Mouse (Mus musculus) adrenal gland, adult 2 months (tissue): Measurements from ENCODE around the gene Gm28230. TPM values are rescaled to one million over a fixed set of nuclear protein-coding genes. Genes with fewer than 3 reads are reported as not detected.

Experiments
- DNase-seq: peaks from one replicate; pipeline ENCODE4 v3.0.0; 2021
- polyA plus RNA-seq: library from polyadenylated mRNA; depleted of rRNA; stranded (reverse); fragments of >200 nt; gene quantifications from 2 replicates; pipeline ENCODE4 v1.2.3, GENCODE M21; 2012
- total RNA-seq, 2 experiments: library from RNA; stranded (reverse); gene quantifications; 2 replicates each; pipeline ENCODE4 v1.2.3; 2021

The Gm28230 gene
- total and polyA plus RNA-seq, 3 experiments = 1.3 to 2.5 (median 1.3) TPM

DNA sequence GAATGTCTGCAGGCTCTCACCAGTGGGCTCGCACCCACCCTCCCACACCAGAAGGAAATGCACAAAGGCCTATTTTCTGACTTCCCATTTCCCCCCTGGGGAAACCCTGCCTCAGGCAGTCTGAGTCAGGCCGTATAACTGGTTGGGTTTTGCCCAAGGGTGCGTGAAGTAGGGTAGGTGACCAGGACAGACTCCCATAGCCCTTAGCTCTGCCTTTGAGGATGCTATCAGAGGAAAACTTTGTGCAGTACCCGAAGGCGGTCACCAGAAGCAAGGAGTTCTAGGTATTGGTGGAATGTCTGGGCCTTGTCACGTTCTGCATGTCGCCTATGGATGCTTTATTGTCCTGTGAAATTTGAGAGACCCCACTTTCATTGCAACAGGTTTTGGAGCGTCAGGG, 3.6 kb upstream of the Gm28230 start:
- DNase-seq = no peak

DNA sequence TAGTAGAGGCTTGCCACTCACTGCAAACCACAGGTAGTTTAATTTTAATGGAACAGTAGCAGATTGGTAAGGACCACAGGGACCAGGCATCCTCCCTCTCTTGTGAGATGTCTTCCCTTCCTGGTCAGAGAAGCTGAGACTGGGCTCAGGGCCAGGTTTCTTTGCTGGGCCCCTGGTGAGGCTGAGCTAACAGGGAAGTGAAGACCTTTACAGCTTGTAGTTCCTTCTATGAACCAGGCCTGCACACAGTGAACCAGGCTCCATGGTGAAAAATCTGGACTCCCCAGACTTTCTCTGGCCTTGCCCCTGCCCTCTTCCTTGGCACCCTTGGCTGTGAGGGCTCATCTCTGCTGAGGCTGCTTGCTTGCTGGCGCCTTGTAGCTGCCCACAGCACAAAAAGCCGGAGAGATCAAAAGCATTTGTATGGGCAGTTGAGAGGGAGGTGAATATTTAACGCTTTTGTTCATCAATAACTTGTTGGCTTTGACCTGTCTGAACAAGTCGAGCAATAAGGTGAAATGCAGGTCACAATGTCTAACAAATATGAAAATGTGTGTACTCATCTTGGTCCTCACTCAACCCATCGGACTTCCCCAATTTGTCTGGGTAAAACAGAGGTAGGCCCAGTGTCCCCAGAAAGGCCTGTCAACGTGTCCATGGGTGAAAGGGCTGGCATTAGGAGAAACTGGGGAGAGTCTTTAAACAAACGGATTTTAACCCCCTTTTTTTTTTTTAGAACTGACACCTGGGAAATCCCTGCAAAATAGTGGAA, 2.1 kb upstream of the Gm28230 start:
- no peak for DNase-seq

DNA sequence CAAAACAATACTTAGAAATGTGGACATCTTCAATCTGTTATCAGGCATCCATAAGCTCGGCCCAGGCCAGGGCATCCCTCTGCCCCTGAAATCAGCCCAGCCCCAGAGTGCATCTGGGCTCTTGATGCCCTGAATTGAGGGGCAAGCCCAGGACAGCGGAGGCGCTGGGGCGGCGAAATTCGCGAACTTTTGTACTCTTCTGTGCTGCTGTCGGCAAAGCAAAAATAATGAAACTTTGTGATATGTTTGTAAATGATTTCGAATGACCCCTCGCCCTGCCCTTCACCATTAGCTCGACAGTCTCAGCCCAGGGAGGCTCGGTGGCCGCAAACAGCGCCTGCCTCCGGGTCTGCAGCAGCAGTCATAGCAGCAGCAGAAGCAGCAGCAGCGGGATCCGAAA, 1.4 kb upstream of the Gm28230 start:
- peak; percentile 1 for DNase-seq

DNA sequence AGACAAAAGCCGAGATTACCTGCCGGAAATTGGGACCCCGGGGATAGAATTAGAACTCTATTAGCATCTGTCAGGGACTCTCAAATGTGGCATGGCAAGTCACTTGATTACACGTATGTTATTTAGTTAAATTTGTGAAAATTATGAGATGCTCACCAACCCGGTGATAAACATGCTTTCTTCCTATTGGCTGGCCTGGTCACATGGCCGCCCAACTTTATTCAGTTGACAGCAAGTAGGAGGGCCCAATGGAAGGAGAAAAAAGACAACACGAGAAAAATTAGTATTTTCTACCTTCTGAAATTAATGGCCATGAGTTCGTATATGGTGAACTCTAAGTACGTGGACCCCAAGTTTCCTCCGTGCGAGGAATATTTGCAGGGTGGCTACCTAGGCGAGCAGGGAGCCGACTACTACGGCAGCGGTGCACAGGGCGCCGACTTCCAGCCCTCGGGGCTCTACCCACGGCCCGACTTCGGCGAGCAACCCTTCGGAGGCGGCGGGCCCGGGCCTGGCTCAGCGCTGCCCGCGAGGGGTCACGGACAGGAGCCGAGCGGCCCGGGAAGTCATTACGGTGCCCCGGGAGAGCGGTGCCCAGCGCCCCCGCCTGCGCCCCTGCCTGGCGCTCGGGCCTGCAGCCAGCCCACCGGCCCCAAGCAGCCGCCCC, 578 bp downstream of the Gm28230 start:
- no peak for DNase-seq

DNA sequence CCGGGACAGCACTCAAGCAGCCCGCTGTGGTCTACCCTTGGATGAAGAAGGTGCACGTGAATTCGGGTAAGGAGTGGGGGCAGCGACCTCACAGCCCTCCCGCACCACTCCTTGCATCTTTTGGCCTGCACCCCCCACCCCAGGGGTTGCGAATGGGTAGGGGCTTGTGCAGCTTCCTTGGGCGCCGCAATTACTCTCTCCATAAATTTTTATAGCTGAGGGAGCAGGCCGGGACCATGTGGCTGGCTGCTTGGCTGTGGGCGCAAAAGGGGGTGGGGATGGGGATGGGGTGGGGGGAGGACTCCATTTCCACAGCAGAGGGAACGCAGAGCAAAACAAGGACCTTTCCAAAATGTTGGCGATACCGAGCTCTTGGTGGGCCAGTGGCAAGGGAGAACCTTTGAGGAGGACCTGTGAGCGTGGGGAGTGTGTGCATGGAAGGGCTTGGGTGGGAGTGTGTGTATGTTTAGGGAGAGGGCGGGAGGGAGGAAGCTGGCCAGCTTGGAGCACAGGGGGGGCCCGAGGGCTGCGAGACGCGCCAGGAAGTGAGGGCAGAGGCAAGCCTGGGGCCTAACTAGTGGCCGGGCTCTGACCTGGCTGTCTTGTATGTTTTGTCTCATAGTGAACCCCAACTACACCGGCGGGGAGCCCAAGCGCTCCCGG, 1.2 kb downstream of the Gm28230 start:
- no peak for DNase-seq

DNA sequence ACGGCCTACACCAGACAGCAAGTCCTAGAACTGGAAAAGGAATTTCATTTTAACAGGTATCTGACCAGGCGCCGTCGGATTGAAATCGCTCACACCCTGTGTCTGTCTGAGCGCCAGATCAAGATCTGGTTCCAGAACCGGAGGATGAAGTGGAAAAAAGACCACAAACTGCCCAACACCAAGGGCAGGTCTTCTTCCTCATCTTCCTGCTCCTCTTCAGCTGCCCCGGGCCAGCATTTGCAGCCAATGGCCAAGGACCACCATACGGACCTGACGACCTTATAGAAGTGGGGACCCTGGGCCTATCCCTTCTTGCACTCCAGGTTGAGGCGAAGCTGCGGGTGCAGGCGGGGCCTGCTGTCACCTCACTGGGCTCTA, 1.8 kb downstream of the Gm28230 start:
- DNase-seq = no peak

DNA sequence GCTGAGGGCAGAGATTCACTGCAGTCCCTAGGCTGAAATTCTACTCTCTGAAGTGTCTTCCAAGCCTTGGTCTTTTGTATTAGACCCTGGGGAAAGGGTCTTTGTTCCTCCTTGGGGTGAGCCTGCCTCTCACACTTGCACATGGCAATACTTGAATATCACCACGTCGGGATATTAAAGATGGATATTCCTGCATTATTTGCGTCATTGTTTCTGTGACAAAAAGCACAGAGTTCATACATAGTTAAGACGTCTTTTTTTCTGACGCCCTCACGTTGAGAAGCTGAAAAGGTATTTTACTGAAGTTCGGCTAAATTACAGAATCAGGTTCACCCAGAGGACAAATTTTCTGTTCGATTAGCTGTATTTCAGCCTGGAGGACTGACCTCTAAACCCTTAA, 3.8 kb downstream of the Gm28230 start:
- DNase-seq = no peak

DNA sequence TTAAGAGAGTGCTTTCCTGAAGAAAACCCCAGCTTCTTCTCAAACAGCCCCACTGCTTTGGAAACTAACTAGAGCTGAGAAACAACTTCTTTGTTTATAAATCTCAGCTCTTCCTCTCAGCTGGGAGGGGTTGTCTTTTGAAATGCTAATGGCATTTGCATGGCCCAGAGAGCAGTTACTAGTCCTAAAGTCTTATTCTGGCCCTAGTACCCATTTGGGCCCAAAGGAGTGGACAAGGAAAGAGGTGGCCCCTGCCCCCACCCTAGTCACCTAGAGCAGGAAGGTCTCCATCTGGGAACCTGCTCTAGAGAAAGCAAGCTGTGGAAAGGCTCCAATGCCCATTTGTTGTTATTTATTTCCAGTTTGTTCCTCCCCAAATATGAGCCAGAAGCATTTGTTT, 4.5 kb downstream of the Gm28230 start:
- DNase-seq = no peak

DNA sequence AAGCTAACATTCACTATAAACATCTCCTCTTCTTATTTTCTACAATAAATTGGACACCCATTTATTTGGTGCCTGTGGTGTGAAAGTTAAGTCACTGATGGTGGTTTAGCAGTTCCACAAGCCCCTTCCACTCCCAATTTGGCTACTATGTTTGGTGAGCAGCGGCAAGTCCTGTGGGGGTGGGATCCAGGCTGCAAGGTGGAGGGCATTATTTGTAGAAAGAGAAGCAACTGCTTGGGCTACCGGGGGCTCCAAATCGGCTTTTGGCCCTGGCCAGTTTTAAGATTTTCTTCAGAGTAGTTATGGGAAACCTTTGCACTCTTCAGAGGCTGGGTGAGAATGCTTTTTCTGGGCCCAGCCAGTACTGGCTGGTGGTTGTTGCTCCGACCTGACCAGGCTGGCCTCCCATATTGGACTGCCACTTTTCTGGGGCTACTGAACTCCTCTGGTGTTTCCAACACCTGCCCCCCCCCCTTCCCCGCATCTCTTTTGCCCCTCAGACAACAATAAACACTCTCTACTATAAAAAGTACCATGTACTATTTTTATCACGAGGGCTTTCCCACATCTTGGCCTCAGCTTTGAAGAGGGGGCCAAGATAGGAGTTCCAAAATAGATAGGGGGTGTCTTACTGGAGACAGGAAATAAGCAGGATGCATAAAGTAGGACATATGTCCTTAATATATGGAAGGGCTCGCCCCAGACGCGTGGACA, 5.4 kb downstream of the Gm28230 start:
- DNase-seq = no peak

DNA sequence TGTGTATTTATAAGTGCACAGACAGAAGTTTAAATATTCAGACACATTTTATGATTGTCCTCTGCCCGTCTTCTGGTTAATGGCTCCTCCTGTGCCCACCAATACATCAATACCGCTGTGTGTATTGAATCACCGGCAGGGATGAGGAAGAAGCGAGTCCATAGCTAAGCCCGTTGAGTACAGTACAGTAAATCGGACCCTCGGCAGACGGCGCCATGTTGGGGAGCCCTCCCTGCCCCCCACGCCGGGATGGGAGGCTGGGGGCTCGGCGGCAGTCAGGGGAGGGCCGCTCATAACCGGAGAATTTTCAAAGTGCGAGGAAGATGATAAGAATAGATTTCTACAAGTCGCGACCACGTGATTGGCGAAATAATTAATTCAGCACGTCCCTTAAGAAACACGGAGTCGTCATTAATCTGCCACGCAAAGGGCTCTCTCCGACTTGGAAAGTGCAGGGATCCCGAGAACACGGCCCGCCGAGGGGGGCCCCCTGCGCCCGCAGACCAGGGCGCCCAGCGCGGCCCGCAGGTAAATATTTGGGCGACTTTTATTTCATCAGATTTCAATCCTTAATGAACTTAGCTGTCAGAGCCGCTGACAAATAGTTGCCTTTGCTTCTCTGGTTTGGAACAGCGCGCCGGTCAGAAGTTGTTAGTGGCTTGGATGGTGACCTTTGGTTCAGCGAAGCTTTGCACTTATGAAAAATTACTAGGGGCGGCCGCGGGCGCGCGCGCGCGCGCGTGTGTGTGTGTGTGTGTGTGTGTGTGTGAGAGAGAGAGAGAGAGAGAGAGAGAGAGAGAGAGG, 6.2 kb downstream of the Gm28230 start:
- no peak for DNase-seq

DNA sequence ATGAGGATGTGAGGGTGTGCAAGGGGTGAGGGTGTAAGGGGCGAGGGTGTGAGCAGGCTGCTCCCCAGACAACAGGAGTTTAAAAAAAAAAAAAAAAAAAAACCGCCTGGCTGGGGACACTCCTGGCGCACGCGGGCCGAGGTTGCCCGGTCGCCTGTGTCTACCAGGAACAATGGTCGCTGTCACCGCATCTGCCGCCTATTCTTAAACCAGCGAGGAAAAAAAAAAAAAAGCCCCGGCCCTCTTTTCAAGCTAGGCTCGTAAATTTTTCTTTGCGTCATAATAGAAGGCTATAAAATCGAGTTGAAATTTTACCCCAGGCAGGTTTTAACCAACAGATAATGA, 6.8 kb downstream of the Gm28230 start:
- no peak for DNase-seq

DNA sequence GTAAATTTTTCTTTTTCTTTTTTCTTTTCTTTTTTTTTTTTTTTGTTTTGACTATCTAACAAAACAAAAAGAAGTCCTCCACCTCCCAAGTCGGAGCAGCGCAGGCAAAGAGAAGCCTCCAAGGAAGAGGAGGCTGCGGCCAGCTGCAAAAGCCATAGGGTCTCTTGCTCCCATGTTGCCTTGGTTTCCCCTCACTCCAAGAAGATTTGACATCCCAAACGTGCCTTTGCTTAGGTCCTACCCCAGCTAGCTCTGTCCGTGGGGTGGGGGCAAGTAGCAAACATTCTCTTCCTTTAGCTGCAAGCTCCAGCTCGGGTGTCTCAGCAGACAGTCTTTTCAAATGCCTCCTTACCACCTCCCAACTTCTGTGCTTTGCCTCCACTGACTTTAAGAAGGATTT, 7.2 kb downstream of the Gm28230 start:
- no peak for DNase-seq

DNA sequence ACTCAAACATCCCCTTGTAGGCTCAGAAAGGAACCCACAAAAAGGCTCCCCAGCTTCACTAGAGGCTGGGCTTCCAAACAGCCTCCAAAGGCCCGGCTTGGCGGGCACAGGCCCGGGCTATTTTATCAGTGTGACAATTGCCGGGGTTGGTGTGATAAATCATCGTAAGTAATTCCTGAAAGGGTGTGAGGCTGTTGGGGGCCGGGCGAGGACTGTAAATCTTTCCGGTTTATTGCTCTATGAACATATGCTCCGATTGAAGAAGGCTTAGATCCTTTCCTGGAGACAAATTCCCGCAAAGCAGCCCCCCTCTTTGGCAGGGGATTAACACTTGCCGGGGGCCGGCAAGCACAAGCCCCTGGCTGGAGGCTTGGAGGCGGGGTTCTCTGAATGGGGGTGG, 7.9 kb downstream of the Gm28230 start:
- DNase-seq = no peak

DNA sequence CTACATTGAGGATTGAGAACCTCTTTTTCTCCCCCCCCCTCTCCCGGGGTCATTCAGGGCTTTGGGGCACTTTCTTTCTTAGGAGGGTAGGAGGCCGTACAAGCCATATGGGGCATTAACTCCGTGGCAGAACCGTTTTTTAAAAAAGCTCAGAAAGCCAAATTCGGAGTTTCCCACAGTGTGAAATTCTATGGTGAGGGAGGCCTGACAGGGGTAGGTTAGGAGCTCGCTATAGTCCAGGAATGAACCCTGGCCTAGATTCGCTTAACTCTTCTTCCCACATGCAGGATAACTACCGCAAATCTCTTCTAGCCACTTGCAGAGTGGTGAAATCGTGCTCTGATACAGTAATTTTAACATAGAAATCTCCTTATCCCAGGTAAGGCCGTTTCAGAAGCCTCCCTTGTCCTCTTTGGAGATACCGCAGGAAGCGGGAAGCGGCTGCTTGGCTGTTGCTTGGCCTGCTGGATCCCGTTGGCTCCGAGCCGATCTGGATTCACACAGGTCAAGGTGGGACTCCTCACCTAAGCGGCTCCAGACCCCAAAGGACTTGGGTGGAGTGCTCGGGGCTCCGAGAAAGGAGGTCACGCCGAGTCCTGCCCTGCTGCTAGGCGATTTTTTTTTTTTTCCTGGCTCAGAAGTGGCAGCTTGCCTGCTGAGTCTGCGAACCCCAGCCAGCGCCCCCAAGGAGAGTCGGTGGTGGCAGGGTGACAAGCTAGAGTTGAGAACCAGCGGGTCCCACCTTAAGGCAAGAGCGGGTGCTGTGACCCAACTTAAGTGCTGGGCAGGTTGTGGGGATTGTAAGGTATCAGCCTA, 8.7 kb downstream of the Gm28230 start:
- no peak for DNase-seq

DNA sequence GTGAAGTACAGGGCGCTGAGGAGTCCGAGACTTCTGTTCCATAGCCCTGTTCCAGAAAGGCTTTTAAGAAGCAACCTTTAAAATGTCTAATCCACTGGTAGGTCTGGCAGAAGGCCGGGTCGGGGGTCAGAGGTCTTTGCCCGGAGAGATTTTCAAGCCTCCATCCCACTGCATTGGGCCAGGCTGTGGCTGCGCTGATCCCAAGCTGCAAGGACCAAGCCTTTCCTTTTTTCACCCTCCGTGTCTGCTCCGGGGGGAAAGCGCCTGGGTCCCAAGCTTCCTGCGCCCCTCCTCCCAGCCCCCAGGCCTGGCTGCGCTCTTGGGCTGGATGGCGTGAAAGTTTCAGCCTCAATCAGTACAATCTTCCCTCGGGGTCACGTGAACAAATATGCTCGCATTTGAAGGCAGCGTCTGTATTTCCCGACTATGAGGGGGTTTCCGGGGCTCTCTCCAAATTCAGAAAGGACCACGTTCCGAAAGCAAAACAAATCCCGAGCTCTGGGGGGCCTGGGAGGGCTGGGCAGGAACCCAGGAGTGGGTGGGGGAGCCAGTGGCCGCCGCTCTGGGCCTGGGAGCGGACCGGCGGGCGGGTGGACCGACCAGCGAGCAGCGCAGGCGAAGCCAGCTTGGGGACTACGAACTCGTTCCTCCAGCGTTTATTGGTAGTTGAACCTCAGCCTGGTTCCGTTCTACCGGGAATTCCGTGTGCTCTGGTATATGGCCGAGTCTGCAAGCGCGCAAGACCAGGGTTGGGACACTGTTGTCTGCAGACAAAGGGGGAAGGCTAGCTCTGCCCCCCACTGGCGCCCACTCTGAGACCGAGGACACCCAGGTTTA, 9.5 kb downstream of the Gm28230 start:
- DNase-seq = no peak

DNA sequence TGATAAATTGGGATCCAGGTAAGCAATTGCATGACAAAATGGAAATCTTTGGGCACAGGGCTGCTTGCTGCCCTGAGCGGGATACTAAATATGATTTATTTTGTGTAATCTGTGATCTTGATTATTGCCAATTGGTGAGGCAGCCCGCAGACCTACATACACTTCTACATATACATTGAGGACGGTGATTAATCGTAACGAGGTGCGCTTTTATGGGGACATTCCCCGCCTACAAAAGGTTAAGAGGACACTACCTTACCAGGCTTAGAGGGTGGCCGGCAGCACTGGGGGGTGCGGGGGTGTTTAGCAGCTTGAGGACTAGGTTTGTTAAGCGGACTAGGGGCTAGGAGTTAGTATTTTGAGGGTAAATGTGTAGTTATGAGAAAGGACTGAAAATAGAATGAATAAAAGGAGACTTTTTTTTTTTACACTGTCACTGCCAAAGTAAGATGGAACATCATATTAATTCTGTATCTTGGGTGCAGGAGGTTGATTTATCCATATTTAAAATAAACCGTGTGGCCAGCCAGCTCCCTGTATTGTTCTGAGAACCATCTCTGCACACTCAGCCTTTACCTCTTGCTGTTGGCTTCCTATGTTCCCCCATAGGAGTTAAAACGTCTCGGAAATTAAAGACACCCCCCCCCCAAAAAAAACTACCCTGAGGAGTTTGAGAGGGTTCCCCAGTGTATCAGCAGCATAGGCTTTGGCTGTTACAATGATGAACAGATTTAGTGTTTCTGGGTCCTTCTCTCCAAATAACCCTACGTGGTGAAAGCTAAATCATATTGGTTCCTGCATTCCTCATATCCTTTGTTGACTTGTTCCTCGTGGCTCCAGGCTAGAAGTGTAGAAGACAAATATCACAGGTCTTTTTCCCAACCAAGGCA, 10.4 kb downstream of the Gm28230 start:
- DNase-seq = no peak

DNA sequence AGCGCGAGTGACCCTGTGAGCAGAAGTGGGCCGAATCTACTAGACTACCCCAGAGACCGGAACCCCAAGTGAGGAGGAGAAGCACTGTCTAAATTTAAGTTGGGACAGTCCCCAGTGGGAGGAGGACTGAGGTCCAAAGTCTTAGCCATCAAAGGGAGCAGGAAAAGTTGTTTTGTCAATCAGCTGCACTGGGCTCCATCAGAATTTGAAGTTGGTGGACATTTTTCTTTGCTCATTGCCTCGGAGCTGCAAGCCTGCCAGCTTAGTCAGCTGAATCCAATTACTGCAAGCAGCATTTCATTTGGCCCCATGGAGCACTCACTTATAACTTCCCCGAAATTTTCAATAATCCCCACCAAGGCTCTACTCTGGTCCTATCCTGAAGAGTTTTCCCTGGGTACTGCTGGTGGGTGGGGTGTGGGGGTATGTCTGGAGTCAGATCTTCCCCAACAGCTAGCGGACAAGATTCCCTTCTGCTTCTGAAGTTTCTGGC, 11.1 kb downstream of the Gm28230 start:
- DNase-seq = no peak

DNA sequence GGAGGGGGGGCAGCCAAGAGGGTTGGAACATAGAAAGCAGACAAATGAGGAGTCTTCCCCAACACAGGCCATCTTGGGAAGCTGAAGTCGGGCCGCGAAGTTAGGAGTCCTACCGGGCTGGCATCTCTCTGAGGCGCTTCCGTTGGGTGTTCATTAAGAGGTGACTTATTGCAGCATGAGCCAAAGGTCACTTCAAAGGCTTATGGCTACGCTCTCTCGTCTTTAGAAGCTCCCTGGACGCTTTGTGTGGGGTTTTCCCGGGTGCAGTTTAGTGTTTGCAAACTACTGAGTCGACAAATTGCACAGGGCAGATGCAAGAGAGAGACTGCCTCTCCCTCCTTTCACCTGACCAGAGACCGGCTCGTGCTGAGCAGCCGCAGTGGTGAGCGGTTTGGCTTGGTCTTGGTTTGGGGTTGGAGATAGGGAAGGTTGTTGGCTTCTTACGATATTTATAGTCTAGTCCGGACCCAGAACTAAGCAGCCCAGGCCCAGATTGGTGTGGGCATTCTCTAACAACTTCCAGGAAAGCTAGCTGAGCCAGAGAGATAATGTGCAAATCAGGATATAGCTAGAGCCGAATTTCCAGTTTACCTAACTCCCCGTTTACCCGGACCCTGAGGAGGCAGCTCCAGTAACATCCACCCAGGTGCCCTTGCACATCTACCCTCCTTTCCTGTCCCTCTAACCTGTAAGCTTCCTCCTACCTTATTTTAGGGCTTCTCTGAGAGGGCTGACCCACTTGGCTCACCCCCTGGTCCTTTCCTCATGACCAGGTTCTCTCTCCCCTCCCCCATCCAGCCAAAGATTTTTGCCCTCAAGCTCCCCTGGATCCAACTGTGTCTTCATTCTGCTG, 12.3 kb downstream of the Gm28230 start:
- no peak for DNase-seq
